Mouse (Mus musculus) bone marrow macrophage, adult 2 months (primary cell): ENCODE measurements around the gene Mcts1.

Source experiments
- CTCF ChIP-seq: IDR thresholded peaks from 2 replicates; pipeline ENCODE4 v1.5.1; 2012; ENCODE audit warnings: low read depth, mild to moderate bottlenecking, low read length, moderate library complexity
- POLR2A ChIP-seq: IDR thresholded peaks from 2 replicates; pipeline ENCODE4 v1.6.1; 2012; ENCODE audit warnings: mild to moderate bottlenecking, low read depth, low read length, borderline replicate concordance

DNA sequence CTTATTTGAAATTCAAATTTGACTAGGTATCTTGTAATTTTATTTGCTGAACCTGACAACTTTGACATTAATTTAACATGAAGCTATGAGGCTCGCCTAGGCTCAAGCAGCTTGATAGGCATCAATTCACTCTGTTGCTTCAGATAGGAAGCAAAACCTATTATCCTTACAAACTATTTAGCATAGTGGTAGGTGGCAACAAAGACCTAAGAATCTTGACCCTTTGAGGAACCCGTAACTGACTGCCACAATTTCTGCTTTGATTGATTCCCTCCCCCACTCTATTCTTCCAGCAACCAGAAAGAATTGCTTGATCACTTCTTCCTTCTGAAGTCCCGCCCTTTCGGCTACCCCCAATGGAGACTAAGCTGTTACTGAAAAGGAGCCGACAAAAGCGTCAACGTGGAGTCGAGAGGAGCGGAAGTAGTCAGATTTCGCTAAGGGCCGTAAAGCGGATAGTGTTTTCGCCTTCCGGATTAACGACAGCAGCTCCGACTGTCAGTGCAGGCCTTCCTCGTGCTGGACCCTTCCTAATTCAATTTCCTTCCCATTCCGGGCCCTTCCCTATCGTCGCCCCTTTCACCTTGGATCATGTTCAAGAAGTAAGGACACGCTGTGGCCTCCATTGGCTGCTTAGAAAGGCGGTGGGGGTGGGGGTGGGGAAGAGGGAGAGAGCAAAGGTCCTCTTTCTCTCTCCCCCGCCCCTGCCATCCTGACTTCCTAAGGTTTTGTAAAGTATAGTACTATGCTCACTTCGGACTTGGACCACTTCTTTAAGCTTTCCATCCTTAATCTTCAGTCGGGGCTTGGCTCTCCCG is at the start of gene Mcts1:
- TF ChIP-seq CTCF (no peak), POLR2A (no peak)
